Mouse (Mus musculus): Measurements from ENCODE around the gene Matk. TPM values are rescaled to one million over a fixed set of nuclear protein-coding genes. Genes with fewer than 3 reads are reported as not detected.

Gene Matk
- 10 to 100 TPM; 24.5 to 29.5 TPM for total RNA-seq (2023)

DNA sequence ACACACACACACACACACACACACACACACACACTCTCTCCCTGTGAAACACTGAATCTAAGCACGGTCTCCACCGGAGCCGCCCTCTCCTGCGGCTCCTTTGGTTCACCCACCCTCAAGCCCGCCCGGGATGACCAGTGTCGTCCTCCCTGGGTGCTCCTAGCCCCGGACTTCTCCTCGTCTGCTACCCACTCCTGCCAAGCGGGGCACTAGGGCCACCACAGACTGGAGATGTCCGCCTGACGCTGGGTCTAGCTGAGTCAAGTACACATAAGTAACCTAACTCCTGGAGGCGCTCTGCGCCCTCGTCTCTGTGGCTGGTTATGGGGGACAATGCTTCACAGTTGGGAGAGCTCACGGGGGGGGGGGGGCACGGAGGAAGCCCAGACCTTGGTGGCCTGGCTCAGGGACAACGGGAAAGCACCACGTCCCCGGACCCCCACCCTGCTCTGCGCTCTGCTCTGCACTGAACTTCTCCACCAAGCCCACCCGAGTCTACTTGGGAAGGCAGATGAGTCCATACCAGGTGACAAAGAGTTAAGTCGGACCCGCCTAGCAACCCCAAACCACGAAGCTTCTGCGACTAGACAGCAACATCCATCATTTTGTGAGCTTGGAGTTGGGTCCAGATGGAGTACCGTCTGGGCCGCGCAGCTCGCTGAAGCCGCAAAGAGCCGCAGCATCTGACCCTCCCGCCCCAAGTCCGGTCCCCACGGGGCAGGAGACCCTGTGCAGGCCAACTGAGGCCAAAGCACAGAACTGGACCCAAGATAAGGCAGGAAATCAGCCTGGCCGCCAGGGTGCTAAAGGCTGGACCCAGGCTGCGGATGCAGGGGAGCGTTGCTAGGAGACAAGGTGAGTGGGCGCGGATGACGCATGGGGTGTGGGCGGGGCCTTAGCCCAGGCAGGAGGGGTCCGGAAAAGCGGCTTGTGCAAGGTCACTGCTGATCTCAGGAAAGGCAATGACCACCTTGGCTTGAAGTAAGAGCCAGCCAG, at the start of gene Matk:
TSS of gene Matk (plus strand) at position 512 of the 996 bp plus-strand sequence.

DNA sequence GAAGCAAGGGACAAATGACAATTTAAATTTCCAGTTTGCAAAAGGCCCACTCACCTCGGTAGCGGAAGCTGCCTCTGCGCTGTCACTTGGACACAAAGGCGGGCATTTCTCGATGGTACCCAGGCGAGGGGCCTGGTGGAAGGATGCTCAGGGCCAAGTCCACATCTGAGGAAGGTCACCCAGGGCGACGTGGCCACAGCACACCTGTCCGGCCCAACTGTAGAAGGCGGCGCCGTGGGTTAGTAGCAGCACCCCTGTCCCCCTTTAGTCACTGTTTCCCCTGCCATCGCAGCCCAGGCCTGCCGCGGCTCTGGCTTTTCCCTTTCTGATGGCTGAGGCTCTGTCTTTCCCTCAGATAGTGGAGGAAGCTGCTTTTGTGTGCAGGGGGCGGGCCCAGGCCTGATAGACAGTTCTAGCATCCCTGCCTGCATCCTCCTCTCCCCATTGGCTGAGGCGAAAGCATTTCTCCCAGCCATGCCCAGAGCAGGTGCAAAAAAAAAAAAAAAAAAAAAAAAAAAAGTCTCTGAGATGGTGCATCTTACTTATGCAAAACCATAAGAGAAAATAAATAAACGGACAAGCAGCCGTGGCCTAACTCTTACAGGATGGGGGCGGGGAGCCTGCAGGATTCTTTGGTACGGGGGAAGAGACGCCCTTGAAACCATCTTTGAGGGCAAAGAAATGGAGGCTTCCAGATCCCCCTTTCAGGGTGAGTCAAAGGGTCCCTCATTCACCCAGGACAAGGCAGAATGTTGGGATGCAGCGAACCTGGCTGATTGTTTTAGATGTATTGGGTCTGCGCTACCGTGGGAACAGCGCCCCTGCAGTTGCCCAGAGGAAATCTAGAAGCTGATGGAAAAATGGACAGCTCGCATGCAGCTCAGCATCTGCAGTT, 22.1 kb upstream of the Matk start, which contains the start of gene Atcay:
TSS of gene Atcay (minus strand) at position 396 of the 895 bp plus-strand sequence.

DNA sequence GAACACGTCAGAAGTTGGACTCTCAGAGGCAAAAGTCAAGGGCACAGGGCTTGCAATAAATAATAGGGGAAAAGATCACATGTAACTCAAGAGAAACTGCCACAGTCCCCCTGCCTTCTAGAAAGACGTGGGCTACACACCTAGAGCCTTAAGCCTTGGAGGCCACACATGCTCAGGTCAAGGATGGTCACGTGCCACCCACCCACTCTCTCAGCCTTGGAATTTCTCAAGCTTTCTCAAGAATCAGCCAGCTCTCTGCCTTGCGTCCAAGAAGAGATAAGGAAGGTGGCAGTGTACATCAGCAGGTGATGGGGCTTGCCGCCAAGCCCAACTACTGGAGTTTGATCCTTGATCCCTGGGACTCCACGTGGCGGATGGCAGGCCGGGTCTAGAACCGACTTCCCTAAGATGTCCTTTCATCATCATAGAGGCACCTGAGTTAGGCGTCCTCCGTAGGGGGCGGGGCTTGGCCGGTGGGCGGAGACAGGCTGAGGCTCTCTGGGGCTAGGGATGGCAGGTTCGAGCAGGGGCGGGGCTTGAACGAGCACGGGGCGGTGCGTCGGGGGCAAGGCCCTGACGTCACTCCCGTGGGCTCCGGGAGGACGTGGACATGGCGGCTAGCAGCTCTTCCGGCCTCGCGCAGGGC, 20.0 kb upstream of the Matk start, which contains the start of gene Zfr2:
TSS of gene Zfr2 (plus strand) at position 576 of the 646 bp plus-strand sequence.

DNA sequence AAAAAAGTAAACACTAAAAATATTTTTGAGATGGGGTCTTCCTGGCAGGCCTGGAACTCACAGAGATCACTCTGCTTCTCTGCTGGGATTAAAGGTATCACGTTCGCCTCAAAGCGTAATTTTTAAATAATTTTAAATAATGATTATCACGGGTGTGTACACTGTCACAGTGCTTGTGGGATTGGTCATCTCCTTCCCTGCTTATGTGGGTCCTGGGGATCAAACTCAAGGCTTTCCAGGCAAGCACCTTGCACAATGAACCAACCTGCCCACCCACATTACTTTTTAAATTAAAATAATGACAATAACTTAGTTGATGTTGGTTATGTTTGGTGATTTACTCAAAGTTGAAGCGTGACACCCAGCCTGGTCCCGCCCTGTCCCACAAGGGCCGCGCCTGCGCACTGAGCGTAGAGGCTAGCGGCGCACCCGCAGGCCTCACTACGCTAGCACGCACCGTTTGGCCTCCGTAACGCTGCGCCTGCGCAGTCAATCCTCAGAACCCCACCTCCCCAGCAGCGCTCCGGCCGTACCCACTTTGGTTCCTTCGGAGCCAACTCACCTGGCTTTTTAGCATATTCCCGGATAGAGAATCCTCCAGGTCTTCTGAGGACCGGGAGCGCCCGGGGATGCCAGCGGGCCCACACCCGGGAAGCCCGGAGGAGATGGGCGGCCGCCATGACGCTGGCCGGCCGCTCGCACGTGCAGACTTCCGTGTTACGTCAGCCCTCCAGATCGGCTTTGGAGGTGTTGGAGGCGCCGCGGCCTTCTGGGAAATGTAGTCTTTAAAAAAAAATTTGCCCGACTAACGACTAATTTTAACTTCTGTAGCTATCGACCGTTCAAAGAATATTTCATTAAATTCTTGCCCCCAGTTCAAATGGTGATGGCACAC, 13.7 kb downstream of the Matk start, which contains the start of the genes Mrpl54 and Apba3:
TSS of gene Mrpl54 (minus strand) at position 724 of the 895 bp plus-strand sequence.
TSS of gene Apba3 (plus strand) at position 750 of the 895 bp plus-strand sequence.

DNA sequence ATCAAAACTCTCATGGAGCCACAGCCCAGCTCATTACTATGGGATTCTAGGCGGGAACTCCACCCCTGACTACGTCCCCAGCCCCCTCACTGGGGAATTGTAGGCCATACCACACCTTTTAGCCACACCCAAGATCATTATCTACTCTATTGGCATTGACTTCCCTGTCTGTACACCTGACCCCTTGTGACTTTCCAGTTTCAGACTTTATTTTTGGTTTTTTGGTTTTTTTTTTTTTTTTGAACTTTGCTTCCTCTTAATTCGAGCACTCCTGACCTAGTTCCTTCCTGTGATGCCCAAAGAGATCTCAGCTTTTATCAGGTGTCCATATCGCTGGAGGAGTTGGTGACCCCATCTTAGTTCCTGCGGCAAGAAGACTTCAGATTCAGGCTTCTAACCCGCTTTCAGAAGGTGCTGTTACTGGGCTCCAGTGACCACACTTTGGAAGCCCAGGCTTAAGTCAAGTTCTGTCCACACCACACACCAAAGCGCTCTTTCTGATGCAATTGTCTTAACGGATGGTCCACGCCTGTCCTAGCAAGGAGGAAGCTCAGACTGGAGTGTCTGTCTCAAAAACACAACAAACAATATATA, 38.9 kb downstream of the Matk start, which contains the start of gene Tjp3:
TSS of gene Tjp3 (minus strand) at position 71 of the 594 bp plus-strand sequence.

DNA sequence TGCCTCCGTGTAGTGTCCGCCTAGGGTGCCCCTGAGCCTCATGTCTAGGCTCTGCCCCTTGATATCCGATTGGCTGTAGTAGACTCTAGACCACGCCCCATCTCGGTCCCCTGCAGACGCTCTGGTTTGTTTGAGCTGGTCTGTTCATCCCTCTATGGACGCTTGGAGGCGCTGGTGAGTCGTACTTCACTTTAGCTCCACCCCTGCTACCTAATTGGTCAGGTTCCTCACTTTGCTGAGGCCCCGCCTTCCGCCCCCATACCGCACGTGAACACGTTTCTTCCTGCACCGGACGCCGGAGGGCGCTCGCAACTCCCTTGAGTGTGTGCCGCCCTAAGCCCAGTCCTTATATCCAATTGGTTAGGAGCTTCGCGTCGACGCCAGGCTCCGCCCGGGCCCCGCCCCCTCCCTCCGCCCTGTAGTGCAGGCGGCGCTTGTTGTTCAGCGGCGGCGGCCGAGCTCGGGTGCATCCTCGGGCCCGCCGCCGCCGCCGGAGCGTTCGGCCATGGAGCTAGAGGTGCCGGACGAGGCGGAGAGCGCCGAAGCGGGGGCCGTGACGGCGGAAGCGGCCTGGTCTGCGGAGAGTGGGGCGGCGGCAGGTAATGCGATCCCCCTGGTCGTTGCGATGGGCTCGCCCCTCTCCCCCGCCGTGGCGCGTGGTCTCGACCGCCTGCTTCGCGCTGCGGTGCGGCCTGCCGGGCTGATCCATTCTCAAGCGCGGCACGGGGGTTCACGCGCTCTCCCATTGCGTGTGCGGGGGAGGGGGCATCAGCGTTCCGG, 40.0 kb downstream of the Matk start, which contains the start of gene Pip5k1c:
TSS of gene Pip5k1c (plus strand) at position 410 of the 780 bp plus-strand sequence.

Other genes with a start within 250 kb of the Matk start
- under 1 TPM; 0.21 to 0.41 TPM for gene Gng7, start 238.0 kb upstream of the Matk start, total RNA-seq (2023)
- not detected for gene Diras1, start 227.3 kb upstream of the Matk start, total RNA-seq (2023)
- 10 to 100 TPM; 15.6 to 18.9 TPM for gene Slc39a3, start 215.5 kb upstream of the Matk start, total RNA-seq (2023)
- 10 to 100 TPM; 57.0 to 65.1 TPM for gene Sgta, start 192.8 kb upstream of the Matk start, total RNA-seq (2023)
- gene Thop1, start 182.9 kb upstream of the Matk start, total RNA-seq (2023): 10 to 100 TPM; 11.9 to 15.9 TPM
- gene Creb3l3, start 154.1 kb upstream of the Matk start, total RNA-seq (2023): not detected
- 100 to 1,000 TPM; 159 to 177 TPM for gene Map2k2, start 147.0 kb upstream of the Matk start, total RNA-seq (2023)
- gene Zbtb7a, start 117.7 kb upstream of the Matk start, total RNA-seq (2023): 100 to 1,000 TPM in 1 of 2 experiments, 10 to 100 TPM in 1; 97.7 to 106 TPM
- gene Pias4, start 85.0 kb upstream of the Matk start, total RNA-seq (2023): 10 to 100 TPM; 70.9 to 76.2 TPM
- gene Eef2, start 76.3 kb upstream of the Matk start, total RNA-seq (2023): 1,000 to 10,000 TPM; 1,844 to 1,917 TPM
- 10 to 100 TPM; 79.5 to 87.1 TPM for gene Dapk3, start 69.9 kb upstream of the Matk start, total RNA-seq (2023)
- gene 4930442H23Rik, start 69.1 kb upstream of the Matk start, total RNA-seq (2023): not detected
- gene Nmrk2, start 50.9 kb upstream of the Matk start, total RNA-seq (2023): not detected
- not detected for gene Atcay, start 22.1 kb upstream of the Matk start, total RNA-seq (2023)
- gene Zfr2, start 19.8 kb upstream of the Matk start, total RNA-seq (2023): 1 to 10 TPM; 3.4 to 4.6 TPM
- 100 to 1,000 TPM; 106 to 112 TPM for gene Mrpl54, start 14.0 kb downstream of the Matk start, total RNA-seq (2023)
- 10 to 100 TPM; 32.7 to 50.4 TPM for gene Apba3, start 14.0 kb downstream of the Matk start, total RNA-seq (2023)
- gene Tjp3, start 38.6 kb downstream of the Matk start, total RNA-seq (2023): 10 to 100 TPM; 14.0 to 18.9 TPM
- 100 to 1,000 TPM; 130 to 154 TPM for gene Pip5k1c, start 40.0 kb downstream of the Matk start, total RNA-seq (2023)
- gene Cactin, start 68.2 kb downstream of the Matk start, total RNA-seq (2023): 10 to 100 TPM; 53.3 to 59.3 TPM
- 1 to 10 TPM; 4.6 to 6.0 TPM for gene Tbxa2r, start 75.8 kb downstream of the Matk start, total RNA-seq (2023)
- under 1 TPM; 0.78 to 0.92 TPM for gene Gipc3, start 90.3 kb downstream of the Matk start, total RNA-seq (2023)
- gene Hmg20b, start 97.5 kb downstream of the Matk start, total RNA-seq (2023): 10 to 100 TPM; 77.8 to 80.1 TPM
- gene Mfsd12, start 104.6 kb downstream of the Matk start, total RNA-seq (2023): 10 to 100 TPM; 11.6 to 13.5 TPM
- 10 to 100 TPM in 1 of 2 experiments, 1 to 10 TPM in 1; 7.8 to 11.0 TPM for gene 4930404N11Rik, start 112.9 kb downstream of the Matk start, total RNA-seq (2023)
- 10 to 100 TPM; 47.9 to 55.7 TPM for gene Fzr1, start 125.6 kb downstream of the Matk start, total RNA-seq (2023)
- gene Dohh, start 131.5 kb downstream of the Matk start, total RNA-seq (2023): 10 to 100 TPM; 36.0 to 37.0 TPM
- gene Gm48551, start 131.5 kb downstream of the Matk start, total RNA-seq (2023): 1 to 10 TPM; 1.6 to 4.6 TPM
- gene Gm48552, start 136.1 kb downstream of the Matk start, total RNA-seq (2023): 1 to 10 TPM; 4.3 to 5.4 TPM
- 1 to 10 TPM; 5.8 to 9.2 TPM for gene Smim24, start 140.1 kb downstream of the Matk start, total RNA-seq (2023)
- gene Nfic, start 202.7 kb downstream of the Matk start, total RNA-seq (2023): 10 to 100 TPM; 15.0 to 22.8 TPM
- not detected for gene Celf5, start 229.8 kb downstream of the Matk start, total RNA-seq (2023)
- 100 to 1,000 TPM; 113 to 131 TPM for gene Ncln, start 243.5 kb downstream of the Matk start, total RNA-seq (2023)
- 10 to 100 TPM; 78.0 to 83.2 TPM for gene S1pr4, start 247.2 kb downstream of the Matk start, total RNA-seq (2023)

Data from B cell, adult 67 days (primary cell).